Mouse (Mus musculus): ENCODE results near the gene Rabl2. TPM values are rescaled to one million over a fixed set of nuclear protein-coding genes. Genes with fewer than 3 reads are reported as not detected.

Gene Rabl2
- polyA plus RNA-seq (2012; rRNA removed; ENCODE audit: low replicate concordance) = 14.5 and 25.5 TPM in 2 replicates

GRCm38 (mm10) chr15:89591723-89592455, at the start of gene Rabl2:
Rabl2 (minus strand) TSS chr15:89591923.

GRCm38 (mm10) chr15:89568114-89568513, 23.6 kb downstream of the Rabl2 start, which contains the start of gene Acr:
Acr (plus strand) TSS chr15:89568326.

Other genes with a start within 250 kb of the Rabl2 start
- gene Lmf2, start 236.3 kb downstream of the Rabl2 start, polyA plus RNA-seq (2012; rRNA removed; ENCODE audit: low replicate concordance) = 49.7 and 68.9 TPM in 2 replicates
- gene Ncaph2, start 236.2 kb downstream of the Rabl2 start, polyA plus RNA-seq (2012; rRNA removed; ENCODE audit: low replicate concordance) = 111 and 131 TPM in 2 replicates
- gene Sco2, start 218.1 kb downstream of the Rabl2 start, polyA plus RNA-seq (2012; rRNA removed; ENCODE audit: low replicate concordance) = 31.0 and 49.1 TPM in 2 replicates
- 2.2 and 2.5 TPM in 2 replicates for gene Tymp, start 214.9 kb downstream of the Rabl2 start, polyA plus RNA-seq (2012; rRNA removed; ENCODE audit: low replicate concordance)
- 3.5 and 8.1 TPM in 2 replicates for gene Odf3b, start 212.6 kb downstream of the Rabl2 start, polyA plus RNA-seq (2012; rRNA removed; ENCODE audit: low replicate concordance)
- gene Klhdc7b, start 207.0 kb downstream of the Rabl2 start, polyA plus RNA-seq (2012; rRNA removed; ENCODE audit: low replicate concordance) = not detected in 2 replicates
- not detected in 2 replicates for gene Syce3, start 181.4 kb downstream of the Rabl2 start, polyA plus RNA-seq (2012; rRNA removed; ENCODE audit: low replicate concordance)
- gene Cpt1b, start 166.1 kb downstream of the Rabl2 start, polyA plus RNA-seq (2012; rRNA removed; ENCODE audit: low replicate concordance) = 23.9 and 81.0 TPM in 2 replicates
- 1.1 and 1.2 TPM in 2 replicates for gene C730034F03Rik, start 162.3 kb downstream of the Rabl2 start, polyA plus RNA-seq (2012; rRNA removed; ENCODE audit: low replicate concordance)
- gene Gm44502, start 162.2 kb downstream of the Rabl2 start, polyA plus RNA-seq (2012; rRNA removed; ENCODE audit: low replicate concordance) = 0.53 TPM in 1 of 2 replicates, not detected in the other
- 74.5 and 84.9 TPM in 2 replicates for gene Chkb, start 162.0 kb downstream of the Rabl2 start, polyA plus RNA-seq (2012; rRNA removed; ENCODE audit: low replicate concordance)
- 0.03 and 0.73 TPM in 2 replicates for gene Mapk8ip2, start 138.0 kb downstream of the Rabl2 start, polyA plus RNA-seq (2012; rRNA removed; ENCODE audit: low replicate concordance)
- gene Arsa, start 114.5 kb downstream of the Rabl2 start, polyA plus RNA-seq (2012; rRNA removed; ENCODE audit: low replicate concordance) = 58.6 and 80.0 TPM in 2 replicates
- gene Shank3, start 92.3 kb downstream of the Rabl2 start, polyA plus RNA-seq (2012; rRNA removed; ENCODE audit: low replicate concordance) = 28.8 and 64.8 TPM in 2 replicates
- 1.2 and 3.3 TPM in 2 replicates for gene Acr, start 23.6 kb downstream of the Rabl2 start, polyA plus RNA-seq (2012; rRNA removed; ENCODE audit: low replicate concordance)
- gene Syt10, start 249.9 kb upstream of the Rabl2 start, polyA plus RNA-seq (2012; rRNA removed; ENCODE audit: low replicate concordance) = 0.08 TPM in 1 of 2 replicates, not detected in the other

Data from subcutaneous adipose tissue, adult 2 months (tissue).